ENCODE assay signal across 8 mouse cellular contexts in the genomic region with DNA sequence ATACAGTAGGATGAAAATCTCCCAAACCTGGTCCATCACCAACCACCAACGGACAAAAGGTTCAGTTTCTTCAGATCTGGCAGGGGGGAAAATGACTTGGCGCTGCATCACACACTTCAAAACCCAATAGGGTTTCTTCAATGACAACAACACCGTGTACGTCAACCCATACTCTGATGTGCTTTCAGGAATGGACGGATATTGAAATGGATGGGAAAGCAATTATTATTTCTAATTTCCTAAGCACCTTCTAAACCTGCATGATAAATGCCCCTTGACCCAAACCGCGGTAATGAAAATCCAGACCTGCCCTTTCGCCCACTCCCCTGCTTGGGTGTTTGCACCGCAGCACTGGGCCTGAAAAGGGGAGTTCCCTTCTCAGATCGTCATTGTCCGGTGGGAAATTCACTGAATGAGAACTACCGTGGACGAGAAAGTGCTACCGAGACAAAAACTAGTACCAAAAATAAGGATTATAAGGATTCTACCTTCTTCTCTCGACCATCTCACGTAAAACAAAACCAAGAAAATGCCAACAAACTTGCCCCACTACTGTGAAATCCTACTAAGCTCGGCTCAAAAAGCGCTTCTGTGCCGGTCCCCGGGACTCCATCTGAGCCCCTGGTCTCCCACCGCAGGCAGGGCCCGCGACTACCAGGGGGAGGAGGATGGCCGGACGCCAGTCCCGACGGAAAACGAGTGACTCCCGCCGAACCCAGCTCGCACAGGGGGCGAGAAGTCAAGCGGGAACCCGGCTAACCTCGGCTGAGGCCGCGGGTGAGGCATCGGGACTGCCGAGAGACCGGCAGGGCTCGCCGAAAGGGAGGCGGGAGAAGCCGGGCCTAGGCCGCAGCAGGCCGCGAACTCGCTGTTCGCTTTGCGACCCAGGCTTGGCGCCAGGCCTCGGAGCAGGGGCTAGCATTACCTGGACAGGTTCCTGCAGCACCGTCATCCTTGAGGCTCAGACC. TPM values are rescaled to one million over a fixed set of nuclear protein-coding genes. Genes with fewer than 3 reads are reported as not detected.
DNase-seq lines count a peak whose midpoint lies in the region; ATAC-seq and TF ChIP-seq lines count a peak whose summit lies in the region.

No protein-coding gene starts in this region.

- peak overlapping the region; percentile 81 for H3K4me3 ChIP-seq in forebrain, postnatal 0 days (ENCODE audit: low read depth, low read length)
- H3K4me3 ChIP-seq in intestine, embryonic 14.5 days (ENCODE audit: low read depth, low read length), result peak overlapping the region; percentile 91
- H3K4me3 ChIP-seq in liver, embryonic 16.5 days (ENCODE audit: low read depth, low read length), result peak overlapping the region; percentile 96

- H3K4me2 ChIP-seq in forebrain, postnatal 0 days (ENCODE audit: low read depth), result peak overlapping the region; percentile 78
- peak overlapping the region; percentile 72 for H3K4me2 ChIP-seq in intestine, embryonic 14.5 days (ENCODE audit: low read length)
- peak overlapping the region; percentile 67 for H3K4me2 ChIP-seq in liver, embryonic 16.5 days (ENCODE audit: low read depth, low read length)

- no peaks in the 10 kb centered on the region for H3K36me3 ChIP-seq in forebrain, postnatal 0 days (ENCODE audit: insufficient read depth)
- peaks cover 10% of the 10 kb centered on the region; the same call in 1 of the 2 replicates for H3K36me3 ChIP-seq in intestine, embryonic 14.5 days (ENCODE audit: control insufficient read depth, insufficient read depth, low read length)
- 0 out of 2 replicates have a peak, but pooled peaks cover 3% of the 10 kb centered on the region for H3K36me3 ChIP-seq in liver, embryonic 16.5 days (ENCODE audit: control insufficient read depth, insufficient read depth)

- H3K27me3 ChIP-seq in forebrain, postnatal 0 days (ENCODE audit: insufficient read depth, low read length), result no peaks in the 10 kb centered on the region
- no peaks in the 10 kb centered on the region for H3K27me3 ChIP-seq in intestine, embryonic 14.5 days (replicated peaks; ENCODE audit: control insufficient read depth, insufficient read depth, low read length)
- H3K27me3 ChIP-seq in liver, embryonic 16.5 days (ENCODE audit: control insufficient read depth, insufficient read depth, low read depth, low read length), result no peaks in the 10 kb centered on the region

- H3K4me1 ChIP-seq in forebrain, postnatal 0 days (ENCODE audit: insufficient read depth), result no peaks in the 10 kb centered on the region; the same call in 1 of the 2 replicates
- peaks cover 14% of the 10 kb centered on the region for H3K4me1 ChIP-seq in intestine, embryonic 14.5 days (replicated peaks; ENCODE audit: control insufficient read depth, insufficient read depth, low read length)
- peaks cover 34% of the 10 kb centered on the region for H3K4me1 ChIP-seq in liver, embryonic 16.5 days (ENCODE audit: control insufficient read depth, low read depth, low read length)

- under 1% methylated on average over 53 of the region's 53 CpGs for WGBS in forebrain, postnatal 0 days
- WGBS in intestine, embryonic 14.5 days, result under 1% methylated on average over 53 of the region's 53 CpGs
- under 1% methylated on average over 53 of the region's 53 CpGs for WGBS in liver, embryonic 16.5 days (ENCODE audit: insufficient replicate concordance)

- peak overlapping the region; percentile 87 for H3K27ac ChIP-seq in forebrain, postnatal 0 days (ENCODE audit: low read depth, low read length)
- H3K27ac ChIP-seq in intestine, embryonic 14.5 days (ENCODE audit: low read depth), result peak overlapping the region; percentile 91
- peak overlapping the region; percentile 91 for H3K27ac ChIP-seq in liver, embryonic 16.5 days (ENCODE audit: low read length)

- ATAC-seq in frontal cortex, adult (ENCODE audit: low TSS enrichment), result peak; percentile 29
- ATAC-seq in forebrain, postnatal 0 days, result peak; percentile 66
- peak; percentile 85 for ATAC-seq in intestine, embryonic 14.5 days (replicated peaks; ENCODE audit: low FRiP score, low TSS enrichment, low read depth)
- ATAC-seq in liver, embryonic 16.5 days (ENCODE audit: low read depth), result peak; percentile 72

- DNase-seq in frontal cortex, postnatal 10 days (ENCODE audit: low spot score in 2 of 2), result no peak
- peak; percentile 44 for DNase-seq in brain, adult 2 months (ENCODE audit: low read depth, low spot score)
- peak; percentile 50 for DNase-seq in forebrain, postnatal 0 days
- no peak for DNase-seq in intestine, embryonic 14.5 days (ENCODE audit: low spot score)
- DNase-seq in neural tube, embryonic 10.5 days (ENCODE audit: extremely low spot score, low spot score), result peak; percentile 50
- peak; percentile 42 for DNase-seq in thymus, postnatal 0 days (ENCODE audit: low spot score)

- peak overlapping the region; percentile 98 for H3K9ac ChIP-seq in forebrain, postnatal 0 days
- H3K9ac ChIP-seq in intestine, embryonic 14.5 days (ENCODE audit: low read length), result peak overlapping the region; percentile 98
- H3K9ac ChIP-seq in liver, embryonic 16.5 days (ENCODE audit: low read depth, low read length), result peak overlapping the region; percentile 100

- TF ChIP-seq CTCF in forebrain, postnatal 0 days (IDR thresholded peaks at IDR 0.05; ENCODE audit: low read depth), result no peak

- no peaks in the 10 kb centered on the region for H3K9me3 ChIP-seq in forebrain, postnatal 0 days (ENCODE audit: low read length)
- H3K9me3 ChIP-seq in intestine, embryonic 14.5 days (ENCODE audit: control insufficient read depth, low read length), result no peaks in the 10 kb centered on the region
- no peaks in the 10 kb centered on the region for H3K9me3 ChIP-seq in liver, embryonic 16.5 days (replicated peaks; ENCODE audit: control insufficient read depth, low read length)

RNA-seq across cellular contexts. Expression of a gene that starts 0.7 kb away (rescaled TPM):
- 34.9 and 46.5 TPM in 2 replicates for total RNA-seq in forebrain, postnatal 0 days (2014; rRNA removed)
- polyA plus RNA-seq in forebrain, postnatal 0 days (2015; fragmentation: Nextera tagmentation; extraction: Ambion mirVana), result 23.3 and 33.2 TPM in 2 replicates
- polyA plus RNA-seq in intestine, embryonic 14.5 days (2014; fragmentation: Nextera tagmentation; extraction: Ambion mirVana), result 41.8 and 47.2 TPM in 2 replicates
- polyA plus RNA-seq in liver, embryonic 16.5 days (2015; fragmentation: Nextera tagmentation; extraction: Ambion mirVana), result 17.5 and 18.1 TPM in 2 replicates
- polyA plus RNA-seq in thymus, postnatal 0 days (2015; fragmentation: Nextera tagmentation; extraction: Ambion mirVana), result 30.0 and 33.7 TPM in 2 replicates

RNA-seq across cellular contexts. Expression of a gene that starts 0.7 kb away (rescaled TPM):
- 0.67 and 5.8 TPM in 2 replicates for total RNA-seq in forebrain, postnatal 0 days (2014; rRNA removed)
- polyA plus RNA-seq in forebrain, postnatal 0 days (2015; fragmentation: Nextera tagmentation; extraction: Ambion mirVana), result 4.6 and 5.3 TPM in 2 replicates
- 5.8 and 6.2 TPM in 2 replicates for polyA plus RNA-seq in intestine, embryonic 14.5 days (2014; fragmentation: Nextera tagmentation; extraction: Ambion mirVana)
- polyA plus RNA-seq in liver, embryonic 16.5 days (2015; fragmentation: Nextera tagmentation; extraction: Ambion mirVana), result 6.0 and 8.7 TPM in 2 replicates
- 7.7 and 9.4 TPM in 2 replicates for polyA plus RNA-seq in thymus, postnatal 0 days (2015; fragmentation: Nextera tagmentation; extraction: Ambion mirVana)

RNA-seq across cellular contexts. Expression of a gene that starts 58.1 kb away (rescaled TPM):
- 1.2 and 1.9 TPM in 2 replicates for total RNA-seq in forebrain, postnatal 0 days (2014; rRNA removed)
- 0.47 and 0.71 TPM in 2 replicates for polyA plus RNA-seq in forebrain, postnatal 0 days (2015; fragmentation: Nextera tagmentation; extraction: Ambion mirVana)
- polyA plus RNA-seq in intestine, embryonic 14.5 days (2014; fragmentation: Nextera tagmentation; extraction: Ambion mirVana), result 3.3 and 3.8 TPM in 2 replicates
- polyA plus RNA-seq in liver, embryonic 16.5 days (2015; fragmentation: Nextera tagmentation; extraction: Ambion mirVana), result 13.8 and 16.0 TPM in 2 replicates
- polyA plus RNA-seq in thymus, postnatal 0 days (2015; fragmentation: Nextera tagmentation; extraction: Ambion mirVana), result 2.8 TPM in 2 replicates

Comparison
In these comparisons a context has a peak if more than half of its experiments do, and no peak if none do; other contexts are left out.
1. ATAC-seq: peak in every context shown above with its lines; median percentile 85 in intestine, embryonic 14.5 days; 72 in liver, embryonic 16.5 days; 66 in forebrain, postnatal 0 days; 29 in frontal cortex, adult.
2. DNase-seq: peak in brain, adult 2 months (single experiment), forebrain, postnatal 0 days (single experiment), neural tube, embryonic 10.5 days (single experiment) and thymus, postnatal 0 days (single experiment); none in frontal cortex, postnatal 10 days (0 of 2) and intestine, embryonic 14.5 days (single experiment).
3. Peak in every context shown above with its lines, with median percentiles within 50 percentile points of each other: H3K27ac ChIP-seq, H3K4me2 ChIP-seq, H3K4me3 ChIP-seq and H3K9ac ChIP-seq.